Mouse (Mus musculus) ES-E14 (cell line): ENCODE measurements around the gene Dnajc2. TPM values are rescaled to one million over a fixed set of nuclear protein-coding genes. Genes with fewer than 3 reads are reported as not detected.
A peak's percentile ranks its signal among the peaks of the same experiment; 100 is the strongest.
"Not testable (repeated sequence)": the region's sequence is repeated elsewhere in the genome, so short reads cannot be mapped to it uniquely, and the experiment has no call there.

Experiments used
- DNase-seq: peaks from one replicate; pipeline ENCODE4 v3.0.0-alpha.2; 2013; ENCODE audit warnings: low read depth, low spot score
- H3K27ac ChIP-seq: 2 replicates; pipeline ENCODE4 v1.5.1; 2012; ENCODE audit warnings: low read depth, mild to moderate bottlenecking, low read length, moderate library complexity, mixed read lengths; ENCODE audit not compliant: poor library complexity, insufficient read depth, severe bottlenecking
- H3K36me3 ChIP-seq: 2 replicates; pipeline ENCODE4 v1.6.1; 2012; ENCODE audit warnings: mild to moderate bottlenecking, low read length, moderate library complexity, mixed read lengths; ENCODE audit not compliant: control insufficient read depth, poor library complexity, insufficient read depth, severe bottlenecking
- H3K4me1 ChIP-seq, 2 experiments: fragments of 150-350 bp in 1 of 2; sonication (generic) in 1 of 2; 2 replicates each; pipeline ENCODE4 v1.6.1; 2012; ENCODE audit warnings: low read length in 2 of 2, mild to moderate bottlenecking in 1 of 2, mixed read lengths in 1 of 2; ENCODE audit not compliant: control insufficient read depth in 2 of 2, insufficient read depth in 2 of 2, poor library complexity in 1 of 2
- H3K4me3 ChIP-seq, 2 experiments: fragments of 150-350 bp in 1 of 2; sonication (generic) in 1 of 2; 2 replicates each; pipeline ENCODE4 v1.5.1; 2012; ENCODE audit warnings: low read length in 2 of 2, low read depth in 1 of 2, mild to moderate bottlenecking in 1 of 2, mixed read lengths in 1 of 2; ENCODE audit not compliant: insufficient read depth in 1 of 2, poor library complexity in 1 of 2, severe bottlenecking in 1 of 2
- H3K9ac ChIP-seq: 2 replicates; pipeline ENCODE4 v1.6.1; 2012; ENCODE audit warnings: low read depth, mild to moderate bottlenecking, low read length, mixed read lengths; ENCODE audit not compliant: poor library complexity, insufficient read depth, severe bottlenecking
- H3K9me3 ChIP-seq: fragments of 150-350 bp; sonication (generic); 2 replicates; pipeline ENCODE4 v1.6.1; 2012; ENCODE audit warnings: low read depth, mild to moderate bottlenecking, low read length; ENCODE audit not compliant: control insufficient read depth, insufficient read depth
- CHD2 ChIP-seq: IDR thresholded peaks from 2 replicates; pipeline ENCODE4 v1.6.1; 2014; ENCODE audit warnings: mild to moderate bottlenecking, low read depth, low read length, inconsistent platforms
- HCFC1 ChIP-seq: IDR thresholded peaks from 2 replicates; pipeline ENCODE4 v1.6.1; 2012; ENCODE audit warnings: low read length, inconsistent platforms, borderline replicate concordance; ENCODE audit not compliant: insufficient read depth
- MAFK ChIP-seq: IDR thresholded peaks from 2 replicates; pipeline ENCODE4 v1.6.1; 2014; ENCODE audit warnings: mild to moderate bottlenecking, low read depth, low read length, inconsistent platforms; ENCODE audit not compliant: insufficient read depth
- ZC3H11A ChIP-seq: IDR thresholded peaks from 2 replicates; pipeline ENCODE4 v1.6.1; 2012; ENCODE audit warnings: low read depth, mild to moderate bottlenecking, inconsistent platforms, low read length, borderline replicate concordance
- ZNF384 ChIP-seq: IDR thresholded peaks from 2 replicates; pipeline ENCODE4 v1.6.1; 2012; ENCODE audit warnings: low read depth, low read length, inconsistent platforms
- in situ Hi-C, 2 experiments: fragments of 600-800 bp; cut with MboI; formaldehyde crosslinking; loops; one replicate each; pipeline ENCODE4 v1.15.1; 2025; ENCODE audit warnings: low sequenced_read_pairs in 2 of 2, inconsistent platforms in 1 of 2; ENCODE audit not compliant: unreplicated experiment in 2 of 2
- total RNA-seq: library from RNA; depleted of rRNA; stranded (reverse); fragments of 300-350 nt; gene quantifications from 2 replicates; pipeline ENCODE4 v1.2.3, GENCODE M21; 2012; rRNA removed

Dnajc2 gene
- total RNA-seq, 1 experiment, result 96.0 TPM

GRCm38 (mm10) chr5:21717165-21717715 lies 67.8 kb downstream of the Dnajc2 start:
- peak overlapping the region in 1 of 2 experiments; percentile 26; a peak in 1 of 4 replicates for H3K4me3 ChIP-seq
- no peaks in the 10 kb centered on the region for H3K9me3 ChIP-seq
- no peak overlapping the region for H3K27ac ChIP-seq
- TF ChIP-seq ZC3H11A (no peak), ZNF384 (no peak), MAFK (no peak)
- H3K4me1 ChIP-seq, result peaks cover 0 to 18% of the 10 kb centered on the region in 2 experiments; a peak in 2 of 4 replicates
- in situ Hi-C loops, result no loop called here
- H3K36me3 ChIP-seq, result no peaks in the 10 kb centered on the region
- no peak for DNase-seq
- no peak overlapping the region for H3K9ac ChIP-seq

GRCm38 (mm10) chr5:21714447-21714846 lies 70.6 kb downstream of the Dnajc2 start:
- Histone ChIP-seq H3K9me3 (no peaks in the 10 kb centered on the region), H3K4me1 (peaks cover 2 to 14% of the 10 kb centered on the region in 2 experiments; a peak in 3 of 4 replicates), H3K9ac (no peak overlapping the region), H3K36me3 (no peaks in the 10 kb centered on the region), H3K4me3 (no peak overlapping the region), H3K27ac (no peak overlapping the region)
- TF ChIP-seq MAFK (no peak), CHD2 (no peak), ZNF384 (no peak)
- no peak for DNase-seq
- in situ Hi-C loops, result no loop called here

- no peak overlapping the region for H3K4me3 ChIP-seq
- no peak for DNase-seq
- H3K9ac ChIP-seq, result no peak overlapping the region
- in situ Hi-C loops, result no loop called here
- peaks cover 2 to 6% of the 10 kb centered on the region in 2 experiments; a peak in 2 of 4 replicates for H3K4me1 ChIP-seq
- H3K27ac ChIP-seq, result no peak overlapping the region
- no peak for TF ChIP-seq ZC3H11A
- no peak for TF ChIP-seq CHD2
- no peak for TF ChIP-seq MAFK
- no peak for TF ChIP-seq ZNF384
- no peak for TF ChIP-seq HCFC1
- H3K9me3 ChIP-seq, result no peaks in the 10 kb centered on the region
- H3K36me3 ChIP-seq, result no peaks in the 10 kb centered on the region
Observed at GRCm38 (mm10) chr5:21712127-21712715, 72.8 kb downstream of the Dnajc2 start.

- DNase-seq, H3K9me3 ChIP-seq, in situ Hi-C loops, H3K36me3 ChIP-seq, H3K9ac ChIP-seq, H3K4me1 ChIP-seq, H3K4me3 ChIP-seq, H3K27ac ChIP-seq: not testable (repeated sequence)
Observed at GRCm38 (mm10) chr5:21708011-21708410, 77.0 kb downstream of the Dnajc2 start.

Other genes starting within 250 kb of the Dnajc2 start
- 0.13 and 0.16 TPM in 2 replicates for gene Lrrc17, start 241.7 kb downstream of the Dnajc2 start, total RNA-seq
- not detected in 2 replicates for gene Fbxl13, start 139.6 kb downstream of the Dnajc2 start, total RNA-seq
- 73.6 and 86.4 TPM in 2 replicates for gene Armc10, start 139.4 kb downstream of the Dnajc2 start, total RNA-seq
- gene Napepld, start 83.9 kb downstream of the Dnajc2 start, total RNA-seq, result 4.3 and 7.3 TPM in 2 replicates
- 132 and 134 TPM in 2 replicates for gene Pmpcb, start 48.1 kb downstream of the Dnajc2 start, total RNA-seq
- 79.2 and 134 TPM in 2 replicates for gene Psmc2, start within 50 bp of the Dnajc2 start, total RNA-seq
- 0.16 and 0.27 TPM in 2 replicates for gene Slc26a5, start 80.4 kb upstream of the Dnajc2 start, total RNA-seq